Mouse (Mus musculus) C2C12 (cell line): ENCODE data around the gene Wfdc3.

ENCODE experiments used
- CTCF ChIP-seq: IDR thresholded peaks from one replicate; pipeline ENCODE4 v1.5.1; 2011; ENCODE audit not compliant: control insufficient read depth, insufficient read depth, insufficient read length
- MAX ChIP-seq: IDR thresholded peaks from one replicate; pipeline ENCODE4 v1.6.1; 2011; ENCODE audit warnings: mild to moderate bottlenecking, control low read depth
- MYOG ChIP-seq: IDR thresholded peaks from one replicate; pipeline ENCODE4 v1.6.1; 2011; ENCODE audit not compliant: control insufficient read depth, insufficient read length; ENCODE audit errors: extremely low read depth
- USF1 ChIP-seq: IDR thresholded peaks from one replicate; pipeline ENCODE4 v1.6.1; 2011; ENCODE audit warnings: low read depth, mild to moderate bottlenecking, control low read depth, moderate library complexity

GRCm38 (mm10) chr2:164701761-164702160 is 44.0 kb downstream of the Wfdc3 start:
- no peak for TF ChIP-seq CTCF
- no peak for TF ChIP-seq USF1
- TF ChIP-seq MYOG: no peak
- TF ChIP-seq MAX: no peak
